Mouse (Mus musculus) lung, postnatal 0 days (tissue): ENCODE data around the gene Ppp2r2d. TPM values are rescaled to one million over a fixed set of nuclear protein-coding genes. Genes with fewer than 3 reads are reported as not detected.

Source experiments
- ATAC-seq: fragments of 200-750 bp; cut with Nextera tagmentation; 2 replicates; pipeline ENCODE4 v1.8.0; 2017; ENCODE audit warnings: moderate library complexity
- DNase-seq: peaks from one replicate; pipeline ENCODE4 v3.0.0-alpha.2; 2016; ENCODE audit warnings: low spot score
- H3K27ac ChIP-seq: fragments of 300-500 bp; sonication (generic); 2 replicates; pipeline ENCODE4 v1.5.1; 2014; ENCODE audit warnings: antibody characterized with exemption, mild to moderate bottlenecking, low read length, mixed read lengths
- H3K27me3 ChIP-seq: fragments of 300-500 bp; sonication (generic); replicated peaks from 2 replicates; pipeline ENCODE4 v1.6.1; 2014; ENCODE audit warnings: low read length, mixed read lengths; ENCODE audit not compliant: insufficient read depth
- H3K36me3 ChIP-seq: fragments of 300-500 bp; sonication (generic); 2 replicates; pipeline ENCODE4 v1.6.1; 2014; ENCODE audit warnings: low read length, mixed read lengths; ENCODE audit not compliant: insufficient read depth
- H3K4me1 ChIP-seq: fragments of 300-500 bp; sonication (generic); 2 replicates; pipeline ENCODE4 v1.6.1; 2014; ENCODE audit warnings: antibody characterized with exemption, low read depth, low read length, mixed read lengths; ENCODE audit not compliant: insufficient read depth
- H3K4me2 ChIP-seq: fragments of 300-500 bp; sonication (generic); replicated peaks from 2 replicates; pipeline ENCODE4 v1.6.1; 2014; ENCODE audit warnings: low read depth, mild to moderate bottlenecking, low read length, moderate library complexity, mixed read lengths
- H3K4me3 ChIP-seq: fragments of 300-500 bp; sonication (generic); 2 replicates; pipeline ENCODE4 v1.5.1; 2014; ENCODE audit warnings: low read depth, low read length
- H3K9ac ChIP-seq: fragments of 300-500 bp; sonication (generic); replicated peaks from 2 replicates; pipeline ENCODE4 v1.6.1; 2014; ENCODE audit warnings: low read depth, mild to moderate bottlenecking
- H3K9me3 ChIP-seq: fragments of 300-500 bp; sonication (generic); 2 replicates; pipeline ENCODE4 v1.6.1; 2016; ENCODE audit warnings: low read length, mixed read lengths
- CTCF ChIP-seq: IDR thresholded peaks from 2 replicates; pipeline ENCODE4 v1.5.1; 2016; ENCODE audit warnings: antibody characterized with exemption, mild to moderate bottlenecking
- EP300 ChIP-seq: IDR thresholded peaks from 2 replicates; pipeline ENCODE4 v1.6.1; 2016; ENCODE audit warnings: antibody characterized with exemption, mild to moderate bottlenecking, control low read depth
- WGBS: fragments of 180-500 bp; shearing (Covaris S2); extraction: QIAGEN DNeasy Blood & Tissue Kit; methylation state at CpG from one replicate; pipeline ENCODE4 v1.1.7; 2014; 5-methylcytosine and 5-hydroxymethylcytosine counted together
- polyA plus RNA-seq: library from polyadenylated mRNA; unstranded; fragments of >200 nt; fragmentation: Nextera tagmentation; extraction: Ambion mirVana; gene quantifications from 2 replicates; pipeline ENCODE4 v1.2.1, GENCODE M21; 2015

The Ppp2r2d gene
- 28.0 and 29.5 TPM in 2 replicates for polyA plus RNA-seq

DNA sequence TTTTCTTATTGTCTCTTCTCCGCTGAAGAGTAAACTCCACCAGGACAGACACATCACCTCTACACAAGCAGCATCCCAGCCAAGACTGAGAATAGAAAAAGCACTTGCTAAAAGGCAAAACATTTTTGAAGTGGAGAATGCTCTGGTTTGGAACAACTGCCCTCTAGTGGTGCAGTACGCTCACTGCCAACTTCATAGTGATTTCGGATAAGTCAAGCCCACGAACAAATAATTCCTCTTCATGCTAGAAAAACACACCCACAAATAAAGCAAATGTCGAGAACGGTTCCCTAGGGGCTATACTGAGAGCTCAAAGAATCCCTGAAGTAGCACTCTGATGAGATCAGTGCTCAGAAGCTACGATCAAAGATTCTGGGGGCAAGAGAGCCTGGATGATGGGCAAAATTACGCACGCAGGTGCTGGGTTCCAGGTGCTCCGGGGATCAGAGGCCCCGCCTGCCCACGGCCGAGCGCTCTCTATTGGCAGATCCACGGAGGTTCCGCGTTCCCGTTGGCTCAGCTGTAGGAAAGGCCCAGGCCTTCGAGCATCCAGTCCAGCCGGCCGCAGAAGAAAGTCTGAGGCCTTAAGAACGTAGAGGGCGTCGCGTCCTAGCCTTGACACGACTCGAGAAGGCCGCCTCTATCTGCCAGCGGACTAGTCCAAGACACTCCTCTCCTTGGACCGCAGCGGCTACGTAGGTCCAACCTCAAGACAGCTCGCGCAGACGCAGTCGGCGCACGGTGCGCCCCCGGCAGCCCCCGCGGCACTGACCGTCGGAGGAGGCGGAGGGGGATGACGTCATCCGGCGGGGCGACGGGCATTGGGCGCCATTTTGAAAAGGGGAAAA, at the start of gene Ppp2r2d, which contains the start of gene Mapk1ip1:
Gene Ppp2r2d (plus strand): TSS at position 536 of the 848 bp plus-strand sequence.
Gene Mapk1ip1 (minus strand): TSS at position 730 of the 848 bp plus-strand sequence.
- Histone ChIP-seq H3K27ac (peak within 1 kb of the TSS; percentile 98), H3K9ac (peak within 1 kb of the TSS; percentile 97), H3K4me2 (peak within 1 kb of the TSS; percentile 91), H3K4me3 (peak within 1 kb of the TSS; percentile 99), H3K36me3 (no peaks in the 10 kb centered on the region), H3K9me3 (no peaks in the 10 kb centered on the region), H3K4me1 (peaks cover 19% of the 10 kb centered on the region), H3K27me3 (no peaks in the 10 kb centered on the region)
- ATAC-seq (peak; percentile 98), DNase-seq (peak; percentile 99)
- 2% methylated on average over 51 of the region's 51 CpGs for WGBS
- TF ChIP-seq CTCF, result peak; percentile 87
- TF ChIP-seq EP300, result no peak

- 10% methylated on average over 4 of the region's 4 CpGs for WGBS
- Histone ChIP-seq H3K9ac (no peak overlapping the region), H3K4me1 (no peaks in the 10 kb centered on the region), H3K27ac (no peak overlapping the region), H3K4me3 (no peak overlapping the region), H3K4me2 (no peak overlapping the region), H3K36me3 (no peaks in the 10 kb centered on the region), H3K9me3 (no peaks in the 10 kb centered on the region), H3K27me3 (no peaks in the 10 kb centered on the region)
- DNase-seq, result no peak
- no peak for ATAC-seq
- TF ChIP-seq CTCF (no peak), EP300 (no peak)
Measured at GRCm38 (mm10) chr7:138803386-138803785, 42.5 kb upstream of the Ppp2r2d start.

- H3K36me3 ChIP-seq, result no peaks in the 10 kb centered on the region
- no peaks in the 10 kb centered on the region for H3K27me3 ChIP-seq
- DNase-seq (no peak), ATAC-seq (no peak)
- H3K4me2 ChIP-seq, result no peak overlapping the region
- no peak overlapping the region for H3K4me3 ChIP-seq
- H3K9ac ChIP-seq, result no peak overlapping the region
- H3K9me3 ChIP-seq, result no peaks in the 10 kb centered on the region
- WGBS, result 82% methylated on average over 3 of the region's 3 CpGs
- TF ChIP-seq EP300 (no peak), CTCF (no peak)
- no peak overlapping the region for H3K27ac ChIP-seq
- no peaks in the 10 kb centered on the region for H3K4me1 ChIP-seq
Measured at GRCm38 (mm10) chr7:138807146-138807545, 38.7 kb upstream of the Ppp2r2d start.

DNA sequence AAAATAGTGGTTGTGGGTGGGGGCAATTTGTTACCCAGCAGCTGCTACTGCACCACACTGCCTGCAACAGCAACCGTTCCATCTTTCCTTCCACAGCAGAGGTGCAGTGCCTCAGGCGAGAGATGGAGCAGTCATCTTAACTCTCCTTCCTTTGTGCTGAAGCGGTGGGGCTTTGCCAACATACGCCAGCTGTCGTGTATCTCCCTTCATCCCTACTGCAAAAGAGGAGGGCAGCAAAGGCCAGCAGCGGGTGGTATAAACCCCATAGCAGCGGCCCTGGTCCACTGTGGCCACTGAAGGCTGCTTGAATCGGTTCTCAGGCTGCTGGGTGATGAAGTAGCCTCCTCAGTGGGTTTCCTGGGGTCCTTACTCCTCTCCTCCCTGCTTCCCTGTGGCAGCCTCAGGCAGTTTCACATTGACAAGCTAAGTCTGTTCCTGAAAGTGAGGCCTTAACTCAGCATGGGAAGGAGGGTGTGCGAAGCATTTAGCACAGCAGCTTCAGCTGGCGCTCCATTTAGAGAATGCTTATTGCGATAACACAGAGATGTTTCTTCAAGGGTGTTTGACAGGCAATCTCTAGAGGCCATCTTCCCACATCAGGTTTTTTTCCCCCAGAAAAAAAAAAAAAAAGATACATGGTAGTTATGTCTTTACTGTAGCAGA, 32.5 kb upstream of the Ppp2r2d start:
- Histone ChIP-seq H3K4me3 (no peak overlapping the region), H3K27ac (no peak overlapping the region), H3K4me2 (no peak overlapping the region), H3K4me1 (no peaks in the 10 kb centered on the region), H3K27me3 (no peaks in the 10 kb centered on the region), H3K36me3 (no peaks in the 10 kb centered on the region), H3K9me3 (no peaks in the 10 kb centered on the region), H3K9ac (no peak overlapping the region)
- 63% methylated on average over 11 of the region's 11 CpGs for WGBS
- ATAC-seq (no peak), DNase-seq (no peak)
- no peak for TF ChIP-seq CTCF
- no peak for TF ChIP-seq EP300

DNA sequence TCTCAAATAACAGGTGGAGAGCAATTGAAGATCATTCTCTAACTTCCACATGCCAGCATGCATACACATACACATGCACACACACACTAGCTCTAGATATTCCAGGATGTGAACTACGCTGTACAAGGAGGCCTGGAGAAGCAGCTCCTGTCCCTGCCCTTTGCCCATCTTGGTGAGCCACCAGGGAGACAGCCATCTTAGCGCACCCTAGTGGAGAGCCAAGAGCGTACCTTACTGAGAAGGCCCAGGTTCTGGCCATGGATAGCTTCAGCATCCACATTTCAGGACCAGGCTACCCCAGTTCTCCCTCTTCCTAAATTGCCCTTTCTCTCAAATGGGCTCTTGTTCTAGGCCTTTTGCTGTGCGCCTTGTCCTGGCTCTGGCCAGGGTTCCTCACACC, 27.6 kb upstream of the Ppp2r2d start:
- DNase-seq (no peak), ATAC-seq (no peak)
- no peaks in the 10 kb centered on the region for H3K4me1 ChIP-seq
- H3K9ac ChIP-seq, result no peak overlapping the region
- H3K9me3 ChIP-seq, result no peaks in the 10 kb centered on the region
- TF ChIP-seq EP300 (no peak), CTCF (peak; percentile 43)
- H3K4me3 ChIP-seq, result no peak overlapping the region
- no peak overlapping the region for H3K4me2 ChIP-seq
- 65% methylated on average over 4 of the region's 4 CpGs for WGBS
- no peak overlapping the region for H3K27ac ChIP-seq
- H3K36me3 ChIP-seq, result no peaks in the 10 kb centered on the region
- H3K27me3 ChIP-seq, result no peaks in the 10 kb centered on the region

- 66% methylated on average over 6 of the region's 6 CpGs for WGBS
- no peak for ATAC-seq
- no peaks in the 10 kb centered on the region for H3K9me3 ChIP-seq
Measured at GRCm38 (mm10) chr7:138824423-138824822, 21.5 kb upstream of the Ppp2r2d start.

More at GRCm38 (mm10) chr7:138824423-138824822, 21.5 kb upstream of the Ppp2r2d start:
- H3K4me3 ChIP-seq, result no peak overlapping the region
- H3K4me1 ChIP-seq, result no peaks in the 10 kb centered on the region
- TF ChIP-seq CTCF (no peak), EP300 (no peak)
- H3K9ac ChIP-seq, result no peak overlapping the region
- no peaks in the 10 kb centered on the region for H3K27me3 ChIP-seq
- DNase-seq, result no peak
- H3K4me2 ChIP-seq, result no peak overlapping the region
- H3K36me3 ChIP-seq, result no peaks in the 10 kb centered on the region
- H3K27ac ChIP-seq, result no peak overlapping the region
